Mouse (Mus musculus) MEL (cell line): ENCODE data around the gene Olfr523. TPM values are rescaled to one million over a fixed set of nuclear protein-coding genes. Genes with fewer than 3 reads are reported as not detected.
A peak's percentile ranks its signal among the peaks of the same experiment; 100 is the strongest.

Source experiments
- DNase-seq: peaks from one replicate; pipeline ENCODE4 v3.0.0; 2011; ENCODE audit warnings: low read depth, low spot score
- H3K27ac ChIP-seq: 2 replicates; pipeline ENCODE4 v1.5.1; 2012; ENCODE audit warnings: low read depth, mild to moderate bottlenecking, control low read depth, low read length, moderate library complexity; ENCODE audit not compliant: control insufficient read depth
- H3K27me3 ChIP-seq, 2 experiments: fragments of 150-350 bp in 1 of 2; sonication (generic) in 1 of 2; 2 replicates each; pipeline ENCODE4 v1.6.1; 2012; ENCODE audit warnings: low read length in 2 of 2, mild to moderate bottlenecking in 2 of 2, improper control_type of control experiment in 1 of 2, moderate library complexity in 1 of 2; ENCODE audit not compliant: insufficient read depth in 2 of 2, control insufficient read depth in 1 of 2
- H3K36me3 ChIP-seq, 2 experiments: 2 replicates each; pipeline ENCODE4 v1.6.1; 2012 to 2014; ENCODE audit warnings: low read length in 2 of 2, improper control_type of control experiment in 1 of 2, inconsistent platforms in 1 of 2, mild to moderate bottlenecking in 1 of 2; ENCODE audit not compliant: insufficient read depth in 2 of 2, control insufficient read depth in 1 of 2
- H3K4me1 ChIP-seq, 2 experiments: fragments of 150-350 bp in 1 of 2; sonication (generic) in 1 of 2; 2 replicates each; pipeline ENCODE4 v1.6.1; 2012; ENCODE audit warnings: low read length in 2 of 2, improper control_type of control experiment in 1 of 2, mild to moderate bottlenecking in 1 of 2; ENCODE audit not compliant: insufficient read depth in 2 of 2, control insufficient read depth in 1 of 2
- H3K4me3 ChIP-seq, 2 experiments: fragments of 150-350 bp in 1 of 2; sonication (generic) in 1 of 2; 2 replicates each; pipeline ENCODE4 v1.5.1; 2012; ENCODE audit warnings: low read depth in 2 of 2, low read length in 2 of 2, mild to moderate bottlenecking in 2 of 2, moderate library complexity in 2 of 2, control low read depth in 1 of 2, improper control_type of control experiment in 1 of 2; ENCODE audit not compliant: control insufficient read depth in 1 of 2, insufficient read depth in 1 of 2
- H3K79me2 ChIP-seq: 2 replicates; pipeline ENCODE4 v1.6.1; 2012; ENCODE audit warnings: mild to moderate bottlenecking, low read length, moderate library complexity; ENCODE audit not compliant: control insufficient read depth, poor library complexity, insufficient read depth
- H3K9ac ChIP-seq: 2 replicates; pipeline ENCODE4 v1.6.1; 2012; ENCODE audit warnings: low read depth, mild to moderate bottlenecking, control low read depth, low read length, moderate library complexity; ENCODE audit not compliant: control insufficient read depth, poor library complexity, severe bottlenecking
- H3K9me3 ChIP-seq: fragments of 150-350 bp; sonication (generic); replicated peaks from 2 replicates; pipeline ENCODE4 v1.6.1; 2012; ENCODE audit warnings: mild to moderate bottlenecking, low read length, improper control_type of control experiment, moderate library complexity; ENCODE audit not compliant: insufficient read depth
- CTCF ChIP-seq, 3 experiments: IDR thresholded peaks in 2 of 3; conservative IDR thresholded peaks in 1 of 3; 2 replicates each; pipeline ENCODE4 v1.5.1; 2011 to 2012; ENCODE audit warnings: low read length in 3 of 3, low read depth in 2 of 3, mild to moderate bottlenecking in 2 of 3, improper control_type of control experiment in 1 of 3, inconsistent platforms in 1 of 3, mixed read lengths in 1 of 3, moderate library complexity in 1 of 3; ENCODE audit not compliant: control insufficient read depth in 1 of 3, insufficient read depth in 1 of 3, poor library complexity in 1 of 3, severe bottlenecking in 1 of 3
- GATA1 ChIP-seq: IDR thresholded peaks from 2 replicates; pipeline ENCODE4 v1.6.1; 2011; ENCODE audit warnings: low read depth, low read length, improper control_type of control experiment
- HCFC1 ChIP-seq: IDR thresholded peaks from 2 replicates; pipeline ENCODE4 v1.6.1; 2012; ENCODE audit warnings: low read depth, mild to moderate bottlenecking, inconsistent platforms, low read length, improper control_type of control experiment, moderate library complexity
- KAT2A ChIP-seq: conservative IDR thresholded peaks from 2 replicates; pipeline ENCODE4 v1.6.1; 2012; ENCODE audit warnings: low read depth, low read length, improper control_type of control experiment, inconsistent platforms
- MEF2A ChIP-seq: IDR thresholded peaks from 2 replicates; pipeline ENCODE4 v1.6.1; 2014; ENCODE audit warnings: low read depth, mild to moderate bottlenecking, inconsistent platforms, low read length, improper control_type of control experiment; ENCODE audit not compliant: poor library complexity, insufficient replicate concordance, severe bottlenecking; ENCODE audit errors: extremely low read depth
- MXI1 ChIP-seq: IDR thresholded peaks from 2 replicates; pipeline ENCODE4 v1.6.1; 2011; ENCODE audit warnings: mild to moderate bottlenecking, low read depth, low read length, improper control_type of control experiment
- MYC ChIP-seq: IDR thresholded peaks from 2 replicates; pipeline ENCODE4 v1.6.1; 2011; ENCODE audit warnings: low read depth, mild to moderate bottlenecking, low read length, improper control_type of control experiment, moderate library complexity
- NELFE ChIP-seq: IDR thresholded peaks from 2 replicates; pipeline ENCODE4 v1.6.1; 2011; ENCODE audit warnings: low read depth, low read length, improper control_type of control experiment
- POLR2AphosphoS5 ChIP-seq: IDR thresholded peaks from 2 replicates; pipeline ENCODE4 v1.6.1; 2012; ENCODE audit warnings: low read depth, borderline replicate concordance, mild to moderate bottlenecking, inconsistent platforms, low read length, moderate library complexity, mixed read lengths
- RAD21 ChIP-seq: IDR thresholded peaks from 2 replicates; pipeline ENCODE4 v1.6.1; 2011; ENCODE audit warnings: mild to moderate bottlenecking, low read depth, low read length, improper control_type of control experiment
- RCOR1 ChIP-seq: IDR thresholded peaks from 2 replicates; pipeline ENCODE4 v1.6.1; 2012; ENCODE audit warnings: low read depth, mild to moderate bottlenecking, inconsistent platforms, low read length, improper control_type of control experiment
- SMC3 ChIP-seq: IDR thresholded peaks from 2 replicates; pipeline ENCODE4 v1.6.1; 2011; ENCODE audit warnings: low read depth, low read length, improper control_type of control experiment
- TBP ChIP-seq: IDR thresholded peaks from 2 replicates; pipeline ENCODE4 v1.8.0; 2011; ENCODE audit warnings: low read depth, low read length, improper control_type of control experiment
- TCF12 ChIP-seq: IDR thresholded peaks from 2 replicates; pipeline ENCODE4 v1.6.1; 2014; ENCODE audit warnings: low read depth, mild to moderate bottlenecking, inconsistent platforms, low read length, improper control_type of control experiment, moderate library complexity
- UBTF ChIP-seq: IDR thresholded peaks from 2 replicates; pipeline ENCODE4 v1.6.1; 2012; ENCODE audit warnings: low read depth, mild to moderate bottlenecking, inconsistent platforms, low read length, improper control_type of control experiment, moderate library complexity, borderline replicate concordance; ENCODE audit not compliant: insufficient read depth
- USF1 ChIP-seq: IDR thresholded peaks from 2 replicates; pipeline ENCODE4 v1.6.1; 2014; ENCODE audit warnings: low read depth, mild to moderate bottlenecking, inconsistent platforms, low read length, improper control_type of control experiment, moderate library complexity
- USF2 ChIP-seq, 2 experiments: IDR thresholded peaks; 2 replicates each; pipeline ENCODE4 v1.6.1; 2011 to 2012; ENCODE audit warnings: improper control_type of control experiment in 2 of 2, low read length in 2 of 2, borderline replicate concordance in 1 of 2, inconsistent platforms in 1 of 2, low read depth in 1 of 2, mild to moderate bottlenecking in 1 of 2; ENCODE audit not compliant: insufficient read depth in 1 of 2
- ZC3H11A ChIP-seq: IDR thresholded peaks from 2 replicates; pipeline ENCODE4 v1.6.1; 2012; ENCODE audit warnings: low read depth, mild to moderate bottlenecking, inconsistent platforms, low read length, improper control_type of control experiment
- ZNF384 ChIP-seq: IDR thresholded peaks from 2 replicates; pipeline ENCODE4 v1.6.1; 2012; ENCODE audit warnings: low read depth, mild to moderate bottlenecking, inconsistent platforms, low read length, improper control_type of control experiment
- polyA plus RNA-seq, 2 experiments: library from polyadenylated mRNA; stranded (reverse) in 1 of 2; unstranded in 1 of 2; fragments of >175 nt in 1 of 2; fragments of >200 nt in 1 of 2; gene quantifications; 2 replicates each; pipeline versions ENCODE4 v1.2.1 to v1.2.4; 2012; ENCODE audit warnings: low replicate concordance in 2 of 2, low read depth in 1 of 2; ENCODE audit not compliant: insufficient read length in 2 of 2, insufficient read depth in 1 of 2, missing spikeins in 1 of 2
- total RNA-seq: library from RNA; depleted of rRNA; stranded (reverse); fragments of 300-350 nt; gene quantifications from 2 replicates; pipeline ENCODE4 v1.2.3, GENCODE M21; 2012

The Olfr523 gene
- total and polyA plus RNA-seq, 3 experiments: not detected

GRCm38 (mm10) chr7:140135106-140135770 is 37.8 kb upstream of the Olfr523 start:
- H3K27ac ChIP-seq: no peak overlapping the region
- no peaks in the 10 kb centered on the region for H3K27me3 ChIP-seq
- TF ChIP-seq TCF12: no peak
- no peak for TF ChIP-seq GATA1
- TF ChIP-seq ZNF384: no peak
- TF ChIP-seq MYC: no peak
- TF ChIP-seq KAT2A: no peak
- no peak for TF ChIP-seq CTCF (IDR thresholded peaks at IDR 0.05 in 2 of 3, conservative IDR thresholded peaks at IDR 0.05 in 1 of 3; ENCODE audit: control insufficient read depth in 1 of 3, insufficient read depth in 1 of 3, low read depth in 2 of 3, low read length in 3 of 3, poor library complexity in 1 of 3, severe bottlenecking in 1 of 3)
- no peak for TF ChIP-seq HCFC1
- TF ChIP-seq ZC3H11A: no peak
- TF ChIP-seq RCOR1: no peak
- no peak for TF ChIP-seq USF1
- no peak for TF ChIP-seq NELFE
- TF ChIP-seq SMC3: no peak
- TF ChIP-seq USF2 (IDR thresholded peaks at IDR 0.05; ENCODE audit: borderline replicate concordance in 1 of 2, insufficient read depth in 1 of 2, low read depth in 1 of 2, low read length in 2 of 2): no peak
- TF ChIP-seq POLR2AphosphoS5: no peak
- TF ChIP-seq TBP: no peak
- TF ChIP-seq UBTF: no peak
- TF ChIP-seq MXI1: no peak
- no peak for TF ChIP-seq MEF2A
- TF ChIP-seq RAD21: no peak
- no peaks in the 10 kb centered on the region for H3K9me3 ChIP-seq
- no peak overlapping the region for H3K9ac ChIP-seq
- peaks cover 0 to 21% of the 10 kb centered on the region in 2 experiments; a peak in 2 of 4 replicates for H3K4me1 ChIP-seq
- no peak overlapping the region for H3K4me3 ChIP-seq
- H3K79me2 ChIP-seq: peaks cover 2% of the 10 kb centered on the region; the same call in 1 of the 2 replicates
- peak; percentile 39 for DNase-seq
- H3K36me3 ChIP-seq: peaks cover 0 to 16% of the 10 kb centered on the region in 2 experiments; a peak in 2 of 4 replicates
